ENCODE assay signal across 24 mouse cellular contexts in the genomic region with DNA sequence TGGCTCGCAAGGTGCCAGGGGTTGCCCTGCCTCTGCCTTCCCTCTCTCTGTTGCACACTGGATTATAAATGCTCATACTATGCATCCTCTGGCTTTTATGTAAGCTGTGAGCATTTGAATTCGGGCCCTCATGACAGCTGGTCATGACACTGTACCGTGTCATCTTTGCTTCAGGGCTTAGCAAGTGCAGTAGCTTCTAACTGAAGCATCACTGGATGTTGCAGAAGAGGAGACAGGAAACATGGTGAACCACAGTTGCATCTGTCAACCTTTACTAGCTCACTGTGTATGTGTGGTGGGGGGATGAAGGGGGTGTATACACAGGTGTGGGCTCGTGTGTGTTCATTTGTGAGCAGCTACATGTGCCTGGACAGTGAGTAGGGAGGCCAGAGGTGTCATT.
DNase-seq lines count a peak whose midpoint lies in the region; ATAC-seq lines count a peak whose summit lies in the region.
"Had no signal": no experiment of that assay in that cellular context is flagged by ENCODE, and none has a peak within 500 bp of the region (broad histone marks: within the 10 kb centered on the region; RNA-seq: fewer than 3 reads in every experiment).

No protein-coding gene starts in this region.

- WGBS in lung, embryonic 15.5 days: 81% methylated on average over 4 of the region's 4 CpGs
- WGBS in heart, embryonic 10.5 days: 75% methylated on average over 4 of the region's 4 CpGs

- no peak overlapping the region for H3K4me2 ChIP-seq in lung, embryonic 15.5 days
- H3K4me2 ChIP-seq: forebrain, embryonic 15.5 days; hindbrain, embryonic 14.5 days; limb, embryonic 12.5 days; liver, embryonic 11.5 days; midbrain, embryonic 15.5 days had no signal

- no peak for DNase-seq in lung, adult 18-20 months
- peak; percentile 34 to 47 for DNase-seq in thymus, postnatal 10 days (ENCODE audit: low spot score in 2 of 2)
- no peak for DNase-seq in retina, postnatal 1 day
- no peak for DNase-seq in layer of hippocampus, adult 11-12 months (ENCODE audit: low spot score)
- DNase-seq in retina, embryonic 14.5 days (ENCODE audit: low spot score): no peak
- no peak for DNase-seq in heart, embryonic 10.5 days (ENCODE audit: low spot score)
- DNase-seq: adrenal gland, postnatal 10 days; cerebellum, adult 18-20 months; cerebellum, postnatal 14 days; gastrocnemius, postnatal 25 days; heart, adult 2 months; heart, postnatal 4 days; kidney, postnatal 25 days; liver, postnatal 0 days had no signal

- H3K4me3 ChIP-seq in lung, embryonic 15.5 days: no peak overlapping the region
- no peak overlapping the region for H3K4me3 ChIP-seq in heart, embryonic 10.5 days
- H3K4me3 ChIP-seq: forebrain, embryonic 15.5 days; heart, adult 2 months; limb, embryonic 12.5 days; megakaryocyte, embryonic 14.5 days; midbrain, embryonic 15.5 days; myocyte had no signal

- ATAC-seq in lung, embryonic 15.5 days (ENCODE audit: borderline replicate concordance, extremely low read depth, low FRiP score, low TSS enrichment): 0 out of 2 replicates have a peak, but pooled peaks have one; percentile 39
- peak; percentile 48; the same call in 1 of the 2 replicates for ATAC-seq in megakaryocyte, adult 5-6 weeks (ENCODE audit: poor library complexity, severe bottlenecking)
- ATAC-seq: forebrain, embryonic 15.5 days; intestine, postnatal 0 days; liver, postnatal 0 days; midbrain, embryonic 15.5 days had no signal

- H3K4me1 ChIP-seq in lung, embryonic 15.5 days: no peaks in the 10 kb centered on the region
- H3K4me1 ChIP-seq in heart, embryonic 10.5 days: no peaks in the 10 kb centered on the region
- H3K4me1 ChIP-seq: forebrain, embryonic 15.5 days had no signal

- no peak overlapping the region for H3K27ac ChIP-seq in lung, embryonic 15.5 days
- no peak overlapping the region for H3K27ac ChIP-seq in heart, embryonic 10.5 days
- H3K27ac ChIP-seq: forebrain, embryonic 15.5 days; heart, adult 2 months; hindbrain, embryonic 14.5 days; limb, embryonic 12.5 days; midbrain, embryonic 15.5 days had no signal

- H3K9me3 ChIP-seq in lung, embryonic 15.5 days: no peaks in the 10 kb centered on the region
- no peaks in the 10 kb centered on the region for H3K9me3 ChIP-seq in heart, embryonic 10.5 days
- H3K9me3 ChIP-seq: forebrain, embryonic 15.5 days; limb, embryonic 12.5 days had no signal

- no peaks in the 10 kb centered on the region for H3K36me3 ChIP-seq in lung, embryonic 15.5 days
- no peaks in the 10 kb centered on the region for H3K36me3 ChIP-seq in heart, embryonic 10.5 days
- H3K36me3 ChIP-seq: forebrain, embryonic 15.5 days; limb, embryonic 12.5 days; midbrain, embryonic 15.5 days had no signal

- no peak overlapping the region for H3K9ac ChIP-seq in lung, embryonic 15.5 days
- H3K9ac ChIP-seq: forebrain, embryonic 15.5 days; hindbrain, embryonic 14.5 days; limb, embryonic 12.5 days; liver, postnatal 0 days; midbrain, embryonic 15.5 days had no signal

- no peaks in the 10 kb centered on the region for H3K27me3 ChIP-seq in lung, embryonic 15.5 days
- H3K27me3 ChIP-seq in heart, embryonic 10.5 days (ENCODE audit: insufficient read depth, poor library complexity, severe bottlenecking): no peaks in the 10 kb centered on the region
- H3K27me3 ChIP-seq: forebrain, embryonic 15.5 days; limb, embryonic 12.5 days; midbrain, embryonic 15.5 days had no signal

Comparison
In these comparisons a context has a peak if more than half of its experiments do, and no peak if none do; other contexts are left out.
1. DNase-seq: peak in thymus, postnatal 10 days (2 of 2); none in lung, adult 18-20 months (0 of 2), retina, postnatal 1 day (single experiment), layer of hippocampus, adult 11-12 months (single experiment), retina, embryonic 14.5 days (single experiment) and heart, embryonic 10.5 days (single experiment).